Mouse (Mus musculus): ENCODE measurements at regions not wholly inside any gene's neighbourhood (a gene's known extent, or its start where the extent isn't known, plus 50 kb on each side); places are given as distances from the start of the nearest gene placed in this dataset.
A peak's percentile ranks its signal among the peaks of the same experiment; 100 is the strongest.
"Not testable (repeated sequence)": the region's sequence is repeated elsewhere in the genome, so short reads cannot be mapped to it uniquely, and the experiment has no call there.

DNA sequence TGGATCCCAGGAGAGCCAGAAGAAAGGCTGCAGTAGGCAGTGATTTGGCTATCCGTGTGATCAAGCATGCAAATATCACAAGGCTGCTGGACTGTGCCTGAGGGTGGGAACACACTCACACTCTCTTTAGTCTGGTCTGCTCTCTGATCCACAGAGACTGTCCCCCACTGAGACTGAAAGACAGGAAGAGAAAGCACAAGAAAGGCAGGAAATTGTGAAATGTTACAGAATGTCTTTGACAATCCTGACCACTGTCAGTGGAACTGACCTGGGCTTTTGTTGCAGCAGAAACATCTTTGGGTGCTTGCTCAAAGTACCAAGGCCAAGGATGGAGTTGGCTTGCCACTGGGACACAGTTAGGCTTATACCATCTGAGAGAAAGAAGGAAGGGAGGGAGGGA lies 52.3 kb upstream of the Gpd2 start:
- no peak for DNase-seq (ENCODE audit: low read depth, low spot score)

- DNase-seq (ENCODE audit: low read depth, low spot score) = not testable (repeated sequence)
Observed at GRCm38 (mm10) chr2:57183108-57183507, 54.3 kb upstream of the Gpd2 start.

DNA sequence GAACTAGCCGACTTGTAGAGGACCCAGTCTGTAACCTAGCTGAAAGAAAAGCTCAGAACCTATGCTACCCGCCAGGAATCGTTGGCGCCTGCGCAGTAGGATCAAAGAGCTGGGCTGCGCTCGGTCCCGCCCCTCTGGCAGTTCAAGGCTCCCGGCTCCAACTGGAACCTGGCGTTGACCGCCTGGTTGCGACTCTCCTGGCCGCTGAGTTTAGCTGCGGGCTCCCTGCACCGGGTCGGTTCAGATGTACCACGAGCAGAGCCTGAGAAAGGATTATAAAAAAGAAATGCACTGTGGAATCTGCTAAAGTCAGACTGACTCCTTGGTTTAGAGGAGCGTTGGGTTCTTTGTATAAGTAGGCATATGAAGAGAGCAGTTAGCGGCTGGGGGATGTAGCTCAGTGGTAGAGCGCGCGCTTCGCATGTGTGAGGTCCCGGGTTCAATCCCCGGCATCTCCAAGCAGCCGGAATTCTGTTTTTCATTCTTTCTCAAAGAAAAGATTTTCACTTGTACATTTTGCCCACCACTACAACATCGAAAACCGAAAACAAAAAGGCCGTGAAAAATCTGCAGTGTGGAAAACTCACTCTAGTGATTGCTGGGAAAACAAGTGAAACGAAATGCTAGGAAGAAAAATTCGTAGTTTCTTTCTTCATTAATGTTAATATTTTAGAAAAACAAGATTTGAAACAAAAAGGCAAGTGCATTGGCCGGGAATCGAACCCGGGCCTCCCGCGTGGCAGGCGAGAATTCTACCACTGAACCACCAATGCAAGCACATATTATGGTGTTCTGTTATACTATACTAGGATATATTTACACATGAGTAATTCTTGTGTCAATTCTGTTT lies 55.5 kb upstream of the Gpd2 start:
- DNase-seq (ENCODE audit: low read depth, low spot score) = peak; percentile 94

DNA sequence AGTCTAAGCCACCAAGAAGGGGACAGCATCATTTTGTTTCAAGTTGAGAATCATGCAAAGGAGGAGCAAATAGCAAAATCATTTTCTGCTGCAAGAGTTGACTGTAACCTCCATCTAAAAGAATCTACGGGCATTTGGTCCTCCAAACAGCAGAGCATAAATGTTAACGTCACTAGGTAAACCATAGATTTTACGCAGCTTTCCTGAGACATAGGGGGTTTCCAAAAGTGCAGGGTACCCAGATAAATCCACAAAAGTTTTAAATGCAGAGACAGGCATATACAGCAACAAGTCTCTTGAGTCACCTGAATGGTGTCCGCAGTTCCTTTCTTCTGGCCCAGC lies 56.1 kb upstream of the Gpd2 start:
- DNase-seq (ENCODE audit: low read depth, low spot score) = no peak

DNA sequence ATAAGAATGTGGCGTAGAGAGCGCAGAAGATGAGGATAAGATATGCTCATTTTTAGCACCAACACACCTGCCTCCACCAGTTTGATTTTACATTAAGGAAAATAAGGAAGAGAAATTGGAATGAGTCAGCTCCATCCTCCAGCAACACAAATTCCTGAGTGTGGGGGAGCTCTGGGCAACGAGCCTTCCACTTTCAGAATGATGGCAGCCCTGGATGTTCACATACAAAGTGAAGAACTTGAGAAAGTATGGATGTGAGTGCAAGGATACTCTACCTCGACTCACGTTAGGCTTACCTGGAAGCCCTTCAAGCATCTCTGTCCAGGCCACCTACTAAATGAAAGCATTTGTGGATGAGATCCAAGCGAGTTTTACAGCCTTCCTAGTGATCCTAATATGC lies 54.3 kb upstream of the Nr4a2 start:
- DNase-seq (ENCODE audit: low read depth, low spot score) = no peak

DNA sequence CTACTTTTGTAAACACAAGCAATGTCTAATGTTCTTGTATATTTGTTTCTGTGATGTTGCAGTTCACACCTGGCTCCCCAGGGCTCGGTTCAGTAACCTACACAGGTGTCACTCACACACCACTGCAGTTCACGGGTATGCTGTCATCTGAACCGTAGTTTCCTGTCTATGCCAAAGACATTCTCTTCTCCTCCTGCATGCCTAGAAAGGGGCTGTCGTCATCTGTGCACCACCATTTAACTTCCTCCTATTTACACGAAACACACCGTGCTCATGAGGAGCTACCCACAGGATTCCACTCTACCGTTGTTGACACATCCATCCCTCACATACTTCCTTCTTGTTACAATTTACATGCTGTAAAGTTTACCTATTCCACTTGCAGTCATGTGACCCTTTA lies 52.7 kb upstream of the Nr4a2 start:
- DNase-seq (ENCODE audit: low read depth, low spot score) = no peak

DNA sequence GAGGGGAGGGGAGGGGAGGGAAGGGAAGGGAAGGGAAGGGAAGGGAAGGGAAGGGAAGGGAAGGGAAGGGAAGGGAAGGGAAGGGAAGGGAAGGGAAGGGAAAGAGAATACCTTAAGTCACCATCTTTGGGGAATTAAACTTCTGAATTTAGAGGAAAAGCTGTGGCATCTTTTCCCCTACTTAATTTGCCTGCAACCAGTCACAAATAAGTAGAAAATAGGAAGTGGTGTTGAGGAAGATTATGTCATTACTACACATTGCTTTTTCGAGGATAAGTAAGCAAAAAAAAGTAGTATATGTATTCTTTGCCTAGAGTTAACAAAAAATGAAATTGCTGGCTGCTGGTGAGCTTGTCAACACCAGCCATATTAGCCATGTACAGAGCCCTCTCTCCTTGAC lies 51.4 kb upstream of the Nr4a2 start:
- DNase-seq (ENCODE audit: low read depth, low spot score) = no peak

Data from skeletal muscle tissue, adult 2 months (tissue).